Mouse (Mus musculus) heart, postnatal 0 days (tissue): Measurements from ENCODE around the gene Clec3b. TPM values are rescaled to one million over a fixed set of nuclear protein-coding genes. Genes with fewer than 3 reads are reported as not detected.

Experiments used
- ATAC-seq: fragments of 200-750 bp; cut with Nextera tagmentation; 2 replicates; pipeline ENCODE4 v1.8.0; 2017; ENCODE audit warnings: low read depth, moderate number of reproducible peaks, moderate library complexity; ENCODE audit not compliant: insufficient read depth
- DNase-seq: peaks from one replicate; pipeline ENCODE4 v3.0.0-alpha.2; 2016; ENCODE audit warnings: low spot score
- H3K27ac ChIP-seq: fragments of 300-500 bp; sonication (generic); 2 replicates; pipeline ENCODE4 v1.5.1; 2014; ENCODE audit warnings: low read depth, mild to moderate bottlenecking
- H3K27me3 ChIP-seq: fragments of 300-500 bp; sonication (generic); 2 replicates; pipeline ENCODE4 v1.6.1; 2014; ENCODE audit warnings: low read length, mixed read lengths; ENCODE audit not compliant: control insufficient read depth, insufficient read depth
- H3K36me3 ChIP-seq: fragments of 300-500 bp; sonication (generic); replicated peaks from 2 replicates; pipeline ENCODE4 v1.6.1; 2014; ENCODE audit warnings: low read length, mixed read lengths; ENCODE audit not compliant: control insufficient read depth, insufficient read depth
- H3K4me1 ChIP-seq: fragments of 300-500 bp; sonication (generic); 2 replicates; pipeline ENCODE4 v1.6.1; 2014; ENCODE audit warnings: antibody characterized with exemption; ENCODE audit not compliant: control insufficient read depth, insufficient read depth
- H3K4me2 ChIP-seq: fragments of 300-500 bp; sonication (generic); 2 replicates; pipeline ENCODE4 v1.6.1; 2014; ENCODE audit warnings: low read depth, mild to moderate bottlenecking, low read length, moderate library complexity
- H3K4me3 ChIP-seq: fragments of 300-500 bp; sonication (generic); 2 replicates; pipeline ENCODE4 v1.5.1; 2014; ENCODE audit warnings: low read depth, low read length
- H3K9ac ChIP-seq: fragments of 300-500 bp; sonication (generic); replicated peaks from 2 replicates; pipeline ENCODE4 v1.6.1; 2014; ENCODE audit warnings: low read depth, low read length, mixed read lengths
- H3K9me3 ChIP-seq: fragments of 300-500 bp; sonication (generic); replicated peaks from 2 replicates; pipeline ENCODE4 v1.6.1; 2016; ENCODE audit warnings: low read length; ENCODE audit not compliant: control insufficient read depth
- CTCF ChIP-seq: IDR thresholded peaks from 2 replicates; pipeline ENCODE4 v1.5.1; 2016; ENCODE audit warnings: antibody characterized with exemption, control low read depth, low read depth
- EP300 ChIP-seq: IDR thresholded peaks from 2 replicates; pipeline ENCODE4 v1.6.1; 2016; ENCODE audit warnings: antibody characterized with exemption, low read depth
- WGBS: fragments of 180-500 bp; shearing (Covaris S2); extraction: QIAGEN DNeasy Blood & Tissue Kit; methylation state at CpG from one replicate; pipeline ENCODE4 v1.1.7; 2014; 5-methylcytosine and 5-hydroxymethylcytosine counted together
- polyA plus RNA-seq: library from polyadenylated mRNA; unstranded; fragments of >200 nt; fragmentation: Nextera tagmentation; extraction: Ambion mirVana; gene quantifications from 2 replicates; pipeline ENCODE4 v1.2.1, GENCODE M21; 2015
- total RNA-seq: library from RNA; depleted of rRNA; stranded (reverse); fragments of >200 nt; gene quantifications from 2 replicates; pipeline ENCODE4 v1.2.3, GENCODE M21; 2014; ENCODE audit warnings: low replicate concordance

Clec3b gene
- total and polyA plus RNA-seq, 2 experiments from 2014 or later: 5.5 to 26.8 TPM

DNA sequence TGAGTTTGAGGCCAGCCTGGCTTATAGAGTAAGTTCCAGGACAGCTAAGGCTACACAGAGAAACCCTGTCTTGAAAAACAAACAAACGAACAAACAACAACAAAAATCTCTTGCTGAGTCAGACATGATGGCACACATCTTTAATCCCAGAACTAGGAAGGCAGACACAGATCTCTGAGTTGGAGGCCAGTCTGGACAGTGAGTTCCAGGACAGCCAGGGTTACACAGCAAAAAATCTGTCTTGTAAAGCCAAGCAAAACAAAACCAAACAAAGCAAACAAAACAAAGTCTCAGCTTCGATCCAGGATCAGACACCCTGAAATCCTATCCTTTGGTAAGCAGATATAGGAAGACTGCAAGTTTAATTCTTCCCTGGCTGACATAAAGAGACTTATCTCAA lies 11.0 kb downstream of the Clec3b start:
- TF ChIP-seq CTCF (no peak), EP300 (no peak)
- Histone ChIP-seq H3K36me3 (no peaks in the 10 kb centered on the region), H3K4me1 (no peaks in the 10 kb centered on the region), H3K4me2 (no peak overlapping the region), H3K27me3 (no peaks in the 10 kb centered on the region), H3K9ac (no peak overlapping the region), H3K9me3 (no peaks in the 10 kb centered on the region), H3K4me3 (no peak overlapping the region), H3K27ac (no peak overlapping the region)
- no peak for DNase-seq
- 48% methylated on average over 2 of the region's 2 CpGs for WGBS
- ATAC-seq: no peak

- Histone ChIP-seq H3K27ac (no peak overlapping the region), H3K4me3 (no peak overlapping the region), H3K9ac (no peak overlapping the region), H3K4me2 (no peak overlapping the region), H3K27me3 (no peaks in the 10 kb centered on the region), H3K9me3 (no peaks in the 10 kb centered on the region), H3K4me1 (no peaks in the 10 kb centered on the region), H3K36me3 (no peaks in the 10 kb centered on the region)
- TF ChIP-seq CTCF (no peak), EP300 (no peak)
- DNase-seq (no peak), ATAC-seq (no peak)
- WGBS: 69% methylated on average over 4 of the region's 4 CpGs
Measured at GRCm38 (mm10) chr9:123162985-123163694, 12.4 kb downstream of the Clec3b start.

DNA sequence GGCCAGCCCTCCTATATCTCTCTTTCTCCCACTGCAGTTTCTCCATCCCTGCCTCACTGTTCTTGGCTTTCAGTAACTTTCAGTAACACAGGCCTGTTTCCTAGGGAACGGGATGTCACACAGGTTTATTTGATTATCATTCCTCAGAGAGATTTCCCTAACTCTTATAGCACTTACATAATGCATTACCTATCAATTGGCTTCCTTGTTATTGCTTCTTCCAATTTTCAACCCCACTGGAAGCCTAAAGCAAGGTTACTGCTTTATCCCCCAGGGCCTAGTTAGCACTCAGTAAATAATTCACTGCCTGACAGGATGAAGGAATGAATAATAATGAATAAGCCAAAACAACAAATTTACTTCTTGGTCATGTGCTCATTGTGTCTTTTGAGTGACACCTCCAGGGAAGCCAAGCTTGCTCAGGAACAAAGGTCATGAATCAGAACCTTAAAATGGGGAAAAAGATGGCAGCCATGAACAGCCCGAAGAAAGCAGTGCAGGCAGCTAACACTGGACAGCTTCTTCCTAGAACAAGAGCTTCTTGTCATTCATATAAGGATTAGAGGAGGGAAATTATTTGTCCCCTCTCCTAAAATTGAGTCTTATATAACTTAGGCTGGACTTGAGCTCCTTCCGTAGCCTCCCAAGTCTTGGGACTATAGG lies 15.2 kb downstream of the Clec3b start:
- Histone ChIP-seq H3K27me3 (no peaks in the 10 kb centered on the region), H3K9me3 (no peaks in the 10 kb centered on the region), H3K36me3 (no peaks in the 10 kb centered on the region), H3K4me2 (no peak overlapping the region), H3K9ac (no peak overlapping the region), H3K27ac (no peak overlapping the region), H3K4me3 (no peak overlapping the region), H3K4me1 (no peaks in the 10 kb centered on the region)
- DNase-seq (no peak), ATAC-seq (no peak)
- TF ChIP-seq CTCF (no peak), EP300 (no peak)
- 95% methylated on average over 3 of the region's 3 CpGs for WGBS

- Histone ChIP-seq H3K4me3 (no peak overlapping the region), H3K36me3 (no peaks in the 10 kb centered on the region), H3K9ac (no peak overlapping the region), H3K27me3 (no peaks in the 10 kb centered on the region), H3K27ac (no peak overlapping the region), H3K4me1 (no peaks in the 10 kb centered on the region), H3K4me2 (no peak overlapping the region), H3K9me3 (no peaks in the 10 kb centered on the region)
- 71% methylated on average over 6 of the region's 6 CpGs for WGBS
- ATAC-seq: no peak
- TF ChIP-seq EP300: no peak
- TF ChIP-seq CTCF: no peak
- DNase-seq: no peak
Measured at GRCm38 (mm10) chr9:123173760-123174159, 23.0 kb downstream of the Clec3b start.

GRCm38 (mm10) chr9:123174356-123174755 lies 23.6 kb downstream of the Clec3b start:
- ATAC-seq (no peak), DNase-seq (no peak)
- WGBS: 75% methylated on average over 4 of the region's 4 CpGs
- no peak overlapping the region for H3K27ac ChIP-seq
- H3K4me3 ChIP-seq: no peak overlapping the region
- no peaks in the 10 kb centered on the region for H3K36me3 ChIP-seq
- H3K9me3 ChIP-seq: no peaks in the 10 kb centered on the region
- no peak overlapping the region for H3K4me2 ChIP-seq
- TF ChIP-seq CTCF: no peak
- no peak for TF ChIP-seq EP300
- no peaks in the 10 kb centered on the region for H3K27me3 ChIP-seq
- no peaks in the 10 kb centered on the region for H3K4me1 ChIP-seq
- no peak overlapping the region for H3K9ac ChIP-seq
